Mouse (Mus musculus): Measurements from ENCODE around the gene Mxd4. TPM values are rescaled to one million over a fixed set of nuclear protein-coding genes. Genes with fewer than 3 reads are reported as not detected.
A peak's percentile ranks its signal among the peaks of the same experiment; 100 is the strongest.

Gene Mxd4
- total RNA-seq, 4 experiments from 2014 or later: 68.7 to 79.4 (median 72.7) TPM

- no peak for DNase-seq (ENCODE audit: low spot score in 2 of 2)
Measured at GRCm38 (mm10) chr5:34170726-34171125, 16.8 kb downstream of the Mxd4 start.

GRCm38 (mm10) chr5:34169954-34170353 lies 17.6 kb downstream of the Mxd4 start:
- DNase-seq (ENCODE audit: low spot score in 2 of 2): no peak

DNA sequence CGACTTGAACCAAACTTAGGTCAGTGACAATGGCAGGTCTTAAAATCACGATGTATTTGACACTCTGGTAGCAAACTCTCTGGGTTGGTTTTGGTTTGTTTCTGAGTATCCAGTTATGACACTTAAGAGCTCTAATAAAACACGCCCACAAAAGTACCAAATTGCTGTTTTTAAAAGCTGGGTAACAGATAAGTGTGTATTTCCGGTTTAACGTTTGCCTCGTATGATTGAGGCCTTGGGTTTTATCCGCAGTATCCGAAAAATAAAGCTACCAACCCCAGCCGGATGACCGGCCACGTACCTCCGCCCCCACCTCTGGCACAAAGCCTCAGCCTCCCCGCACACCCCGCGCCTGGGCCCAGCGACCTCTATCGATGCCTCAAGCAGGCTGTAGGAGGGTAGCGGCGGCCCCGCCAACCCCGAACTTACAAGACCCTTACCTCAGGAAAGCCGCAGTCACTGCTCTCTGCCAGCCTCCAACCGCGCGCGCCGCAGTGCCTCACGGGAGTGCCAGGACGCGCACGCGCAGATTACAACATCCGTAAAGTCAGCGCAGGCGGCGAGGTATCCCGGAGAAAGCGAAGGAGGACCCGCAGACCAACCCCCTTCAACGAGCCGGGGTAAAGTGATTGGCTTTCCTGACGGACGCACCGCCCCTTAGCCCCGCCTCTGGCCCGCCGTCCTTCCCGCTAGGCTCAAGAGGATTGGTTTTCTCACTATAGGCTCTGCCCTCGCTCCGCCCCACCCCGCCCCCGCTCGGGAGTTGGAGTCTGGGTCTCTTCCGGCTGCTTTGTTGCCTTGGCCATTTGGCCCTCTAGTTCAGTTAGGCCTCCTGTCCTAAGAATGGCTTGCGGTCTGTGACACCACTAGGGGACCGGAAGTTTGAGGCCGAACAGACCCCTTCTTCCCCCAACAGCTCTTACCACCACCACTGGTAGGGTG lies 18.3 kb downstream of the Mxd4 start, which contains the start of the genes Poln and Haus3:
Gene Poln, minus strand, starts transcription at position 499 of the 942 bp plus-strand sequence.
Gene Haus3, minus strand, starts transcription at position 578 of the 942 bp plus-strand sequence.
- peak; percentile 90 to 98 for DNase-seq (ENCODE audit: low spot score in 2 of 2)

GRCm38 (mm10) chr5:34167857-34168256 lies 19.7 kb downstream of the Mxd4 start:
- no peak for DNase-seq (ENCODE audit: low spot score in 2 of 2)

- no peak for DNase-seq (ENCODE audit: low spot score in 2 of 2)
Measured at GRCm38 (mm10) chr5:34165793-34166192, 21.7 kb downstream of the Mxd4 start.

DNA sequence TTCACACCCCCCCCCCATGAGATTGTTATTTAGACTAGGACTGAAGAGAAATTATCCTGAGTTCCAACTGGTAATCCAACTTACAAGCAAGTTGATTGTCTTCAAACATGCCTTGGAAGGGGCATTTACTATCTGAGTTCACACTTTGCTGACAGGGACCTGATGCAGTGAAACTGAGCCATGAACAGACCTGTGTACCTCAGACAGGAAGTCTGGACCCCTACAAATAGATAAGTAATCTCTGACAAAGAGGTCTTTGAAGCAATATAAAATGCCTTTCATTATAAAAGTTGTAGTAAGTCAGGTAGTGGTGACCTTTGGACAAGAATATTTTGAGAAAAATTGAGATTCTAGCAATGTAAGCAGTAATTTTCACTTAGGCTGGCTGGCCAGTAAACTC lies 39.0 kb downstream of the Mxd4 start:
- DNase-seq (ENCODE audit: low spot score in 2 of 2): no peak

DNA sequence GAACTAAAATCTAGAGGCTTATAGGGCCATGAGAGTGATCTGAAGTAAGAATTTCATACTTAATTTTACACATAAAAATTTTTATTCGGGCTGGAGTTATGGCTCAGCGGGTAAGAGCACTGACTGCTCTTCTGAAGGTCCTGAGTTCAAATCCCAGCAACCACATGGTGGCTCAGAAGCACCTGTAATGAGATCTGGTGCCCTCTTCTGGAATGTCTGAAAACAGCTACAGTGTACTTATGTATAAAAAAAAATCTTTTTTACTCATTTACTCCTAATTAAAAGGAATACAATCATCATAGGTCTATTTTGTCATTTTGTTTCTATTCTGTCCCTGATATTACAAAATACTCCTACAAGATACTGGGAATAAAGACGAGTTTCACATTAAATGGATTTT lies 40.0 kb downstream of the Mxd4 start:
- no peak for DNase-seq (ENCODE audit: low spot score in 2 of 2)

GRCm38 (mm10) chr5:34139751-34140150 lies 47.8 kb downstream of the Mxd4 start:
- DNase-seq (ENCODE audit: low spot score in 2 of 2): peak in 1 of 2 experiments; percentile 7

DNA sequence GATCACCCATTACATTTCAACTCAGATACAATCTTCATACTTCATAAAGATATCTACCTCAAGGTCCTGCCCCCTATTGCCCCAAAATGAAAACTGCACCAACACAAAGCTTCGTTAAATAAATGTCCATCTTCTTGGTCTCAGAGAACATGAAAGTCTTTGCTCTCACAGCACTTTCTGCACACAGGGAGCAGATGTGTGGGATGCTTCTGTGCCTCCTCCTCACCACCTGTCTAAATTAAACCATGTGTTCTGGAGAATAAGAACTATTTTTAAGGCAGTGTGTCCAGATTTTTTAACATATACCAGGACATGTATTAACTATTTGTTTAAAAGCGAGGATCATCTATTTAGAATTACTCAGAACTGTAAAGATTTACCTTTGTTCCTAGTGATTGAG lies 54.8 kb downstream of the Mxd4 start:
- DNase-seq (ENCODE audit: low spot score in 2 of 2): peak in 1 of 2 experiments; percentile 7

DNA sequence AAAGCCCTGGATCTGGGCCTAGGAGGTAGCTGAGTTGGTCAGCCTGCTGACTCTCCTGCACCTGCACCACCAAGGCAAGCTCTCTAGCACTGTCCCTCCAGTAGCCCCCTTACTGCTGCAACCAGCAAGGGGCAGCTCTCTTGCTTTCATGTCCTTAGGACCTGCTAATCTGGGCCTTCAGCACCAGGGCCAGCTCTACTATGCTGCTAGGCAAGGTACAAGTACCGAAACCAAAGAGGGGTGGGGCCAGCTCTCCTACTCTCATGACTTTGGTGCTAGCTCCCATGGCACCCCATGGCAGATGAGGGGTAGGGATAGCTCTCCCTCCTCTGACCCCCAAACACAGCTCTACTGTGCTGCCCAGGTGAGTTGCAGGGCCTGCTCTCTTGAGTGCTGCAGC lies 63.4 kb downstream of the Mxd4 start:
- no peak for DNase-seq (ENCODE audit: low spot score in 2 of 2)

Other genes with a start within 250 kb of the Mxd4 start
- 10 to 100 TPM; 78.3 to 86.0 (median 79.2) TPM for gene Gm1673, start 204.3 kb downstream of the Mxd4 start, total RNA-seq (2022)
- gene Nat8l, start 191.7 kb downstream of the Mxd4 start, total RNA-seq (2022): 100 to 1,000 TPM; 199 to 235 (median 210) TPM
- gene Poln, start 18.3 kb downstream of the Mxd4 start, total RNA-seq (2022): 1 to 10 TPM in 2 of 4 experiments, under 1 TPM in 2; 0.80 to 2.5 (median 1.3) TPM
- 10 to 100 TPM in 1 of 4 experiments, 1 to 10 TPM in 3; 7.1 to 12.4 (median 7.4) TPM for gene Haus3, start 18.2 kb downstream of the Mxd4 start, total RNA-seq (2022)
- gene Zfyve28, start 100.7 kb upstream of the Mxd4 start, total RNA-seq (2022): 10 to 100 TPM; 57.7 to 68.9 (median 59.1) TPM
- 1 to 10 TPM; 1.1 to 1.9 (median 1.6) TPM for gene Cfap99, start 100.9 kb upstream of the Mxd4 start, total RNA-seq (2022)
- 10 to 100 TPM; 84.4 to 90.9 (median 87.9) TPM for gene Rnf4, start 148.6 kb upstream of the Mxd4 start, total RNA-seq (2022)
- 10 to 100 TPM; 43.1 to 49.3 (median 43.2) TPM for gene Fam193a, start 182.2 kb upstream of the Mxd4 start, total RNA-seq (2022)

Data from left cerebral cortex, adult 8-10 months (tissue).